Mouse (Mus musculus): ENCODE data around the gene Pias1.
A peak's percentile ranks its signal among the peaks of the same experiment; 100 is the strongest.

Gene Pias1

GRCm38 (mm10) chr9:62857719-62858261, 129.9 kb downstream of the Pias1 start, which contains the start of gene Calml4:
TSS of gene Calml4 (plus strand) at chr9:62858080.
- no peak for DNase-seq (ENCODE audit: low read depth, low spot score)

- no peak for DNase-seq (ENCODE audit: low read depth, low spot score)
Observed at GRCm38 (mm10) chr9:62857216-62857615, 130.5 kb downstream of the Pias1 start.

- no peak for DNase-seq (ENCODE audit: low read depth, low spot score)
Observed at GRCm38 (mm10) chr9:62854483-62854882, 133.2 kb downstream of the Pias1 start.

GRCm38 (mm10) chr9:62851571-62851970, 136.2 kb downstream of the Pias1 start:
- no peak for DNase-seq (ENCODE audit: low read depth, low spot score)

GRCm38 (mm10) chr9:62848641-62849040, 139.1 kb downstream of the Pias1 start:
- no peak for DNase-seq (ENCODE audit: low read depth, low spot score)

GRCm38 (mm10) chr9:62847694-62848093, 140.0 kb downstream of the Pias1 start:
- peak; percentile 72 for DNase-seq (ENCODE audit: low read depth, low spot score)

GRCm38 (mm10) chr9:62844461-62844860, 143.3 kb downstream of the Pias1 start:
- DNase-seq (ENCODE audit: low read depth, low spot score): no peak

GRCm38 (mm10) chr9:62843356-62844024, 144.2 kb downstream of the Pias1 start:
- no peak for DNase-seq (ENCODE audit: low read depth, low spot score)

- DNase-seq (ENCODE audit: low read depth, low spot score): no peak
Observed at GRCm38 (mm10) chr9:62839172-62839770, 148.5 kb downstream of the Pias1 start.

GRCm38 (mm10) chr9:62838506-62839171, 149.1 kb downstream of the Pias1 start, which contains the start of gene Cln6:
TSS of gene Cln6 (plus strand) at chr9:62838785.
- peak; percentile 60 for DNase-seq (ENCODE audit: low read depth, low spot score)

GRCm38 (mm10) chr9:62838146-62838505, 149.6 kb downstream of the Pias1 start:
- DNase-seq (ENCODE audit: low read depth, low spot score): no peak

- no peak for DNase-seq (ENCODE audit: low read depth, low spot score)
Observed at GRCm38 (mm10) chr9:62837611-62838010, 150.1 kb downstream of the Pias1 start.

- peak; percentile 37 for DNase-seq (ENCODE audit: low read depth, low spot score)
Observed at GRCm38 (mm10) chr9:62835705-62836446, 151.8 kb downstream of the Pias1 start.

GRCm38 (mm10) chr9:62834906-62835305, 152.8 kb downstream of the Pias1 start:
- DNase-seq (ENCODE audit: low read depth, low spot score): no peak

GRCm38 (mm10) chr9:62829877-62830276, 157.8 kb downstream of the Pias1 start:
- no peak for DNase-seq (ENCODE audit: low read depth, low spot score)

- peak; percentile 79 for DNase-seq (ENCODE audit: low read depth, low spot score)
Observed at GRCm38 (mm10) chr9:62828662-62829086, 159.1 kb downstream of the Pias1 start.
